Mouse (Mus musculus) testis, adult 2 months (tissue): ENCODE data around the gene Txk.

Source experiments
- CTCF ChIP-seq: fragments of 200-500 bp; IDR thresholded peaks from 2 replicates; pipeline ENCODE4 v1.5.1; 2012; ENCODE audit warnings: low read depth, mild to moderate bottlenecking, inconsistent platforms, low read length, moderate library complexity; ENCODE audit not compliant: control insufficient read depth, insufficient read depth, insufficient replicate concordance
- POLR2A ChIP-seq: fragments of 200-500 bp; IDR thresholded peaks from 2 replicates; pipeline ENCODE4 v1.6.1; 2012; ENCODE audit warnings: low read depth, mild to moderate bottlenecking, inconsistent platforms, low read length, moderate library complexity; ENCODE audit not compliant: control insufficient read depth

GRCm38 (mm10) chr5:72755941-72756340, 3.4 kb upstream of the Txk start:
- TF ChIP-seq CTCF (no peak), POLR2A (no peak)
